1 mouse cellular context compared by ENCODE assay signal in genomic region chr5:122234319-122235195, GRCm38 (mm10).
A peak's percentile ranks its signal among the peaks of the same experiment; 100 is the strongest.
TF ChIP-seq lines count a peak whose summit lies in the region.

No protein-coding gene starts in this region.

TF ChIP-seq in CH12.LX, 34 proteins besides CTCF, POLR2A, EP300 and RAD21 (continued from another document):
- peak; percentile 73 for TF ChIP-seq IRF4 (IDR thresholded peaks at IDR 0.05; ENCODE audit: low read depth, low read length)
- peak; percentile 21; the same call in 1 of the 2 replicates for TF ChIP-seq MXI1 (IDR thresholded peaks at IDR 0.05; ENCODE audit: low read depth, low read length)
- TF ChIP-seq MAZ (IDR thresholded peaks at IDR 0.05; ENCODE audit: low read depth, low read length): peak; percentile 61; the same call in 1 of the 2 replicates
- TF ChIP-seq GABPA (IDR thresholded peaks at IDR 0.05; ENCODE audit: insufficient replicate concordance, low read depth, low read length): no peak
- peak; percentile 26; the same call in 1 of the 2 replicates for TF ChIP-seq ZNF384 (IDR thresholded peaks at IDR 0.05; ENCODE audit: low read depth, low read length)
- TF ChIP-seq KAT2A (IDR thresholded peaks at IDR 0.05; ENCODE audit: insufficient replicate concordance, low read length): 0 out of 2 replicates have a peak, but pooled peaks have one; percentile 19
- TF ChIP-seq TCF12 (IDR thresholded peaks at IDR 0.05; ENCODE audit: low read depth, low read length): peak; percentile 63; the same call in 1 of the 2 replicates
- TF ChIP-seq ZC3H11A (IDR thresholded peaks at IDR 0.05; ENCODE audit: low read depth, low read length): no peak
- TF ChIP-seq MYC (IDR thresholded peaks at IDR 0.05; ENCODE audit: low read depth, low read length): peak; percentile 41; the same call in 1 of the 2 replicates
- peak; percentile 63 for TF ChIP-seq ELF1 (IDR thresholded peaks at IDR 0.05; ENCODE audit: low read depth, low read length)
- no peak for TF ChIP-seq ZKSCAN1 (IDR thresholded peaks at IDR 0.05; ENCODE audit: borderline replicate concordance, low read depth, low read length)
- peak; percentile 25; the same call in 1 of the 2 replicates for TF ChIP-seq NELFE (IDR thresholded peaks at IDR 0.05; ENCODE audit: low read depth, low read length)
- TF ChIP-seq CHD2 (IDR thresholded peaks at IDR 0.05; ENCODE audit: low read length): no peak; the same call in 1 of the 2 replicates
- TF ChIP-seq BHLHE40 (IDR thresholded peaks at IDR 0.05; ENCODE audit: low read depth, low read length): peak; percentile 86
- peak; percentile 53; the same call in 1 of the 2 replicates for TF ChIP-seq MEF2A (IDR thresholded peaks at IDR 0.05; ENCODE audit: borderline replicate concordance, low read depth, low read length)
- no peak for TF ChIP-seq JUN (IDR thresholded peaks at IDR 0.05; ENCODE audit: insufficient read depth, low read depth, low read length)
